Mouse (Mus musculus) stomach, embryonic 14.5 days (tissue): Measurements from ENCODE around the gene Rhod. TPM values are rescaled to one million over a fixed set of nuclear protein-coding genes. Genes with fewer than 3 reads are reported as not detected.

Experiments
- ATAC-seq: fragments of 200-750 bp; cut with Nextera tagmentation; 2 replicates; pipeline ENCODE4 v1.8.0; 2017; ENCODE audit warnings: low read depth, moderate TSS enrichment; ENCODE audit not compliant: insufficient number of reproducible peaks, insufficient read depth, low FRiP score
- H3K27ac ChIP-seq: fragments of 300-500 bp; sonication (generic); 2 replicates; pipeline ENCODE4 v1.5.1; 2014; ENCODE audit warnings: mild to moderate bottlenecking, low read length, moderate library complexity, mixed read lengths
- H3K27me3 ChIP-seq: fragments of 300-500 bp; sonication (generic); 2 replicates; pipeline ENCODE4 v1.6.1; 2014; ENCODE audit warnings: low read length, control low read depth, mixed read lengths; ENCODE audit not compliant: control insufficient read depth, insufficient read depth
- H3K36me3 ChIP-seq: fragments of 300-500 bp; sonication (generic); 2 replicates; pipeline ENCODE4 v1.6.1; 2014; ENCODE audit warnings: mild to moderate bottlenecking, control low read depth, low read length, moderate library complexity, mixed read lengths; ENCODE audit not compliant: control insufficient read depth, insufficient read depth
- H3K4me1 ChIP-seq: fragments of 300-500 bp; sonication (generic); 2 replicates; pipeline ENCODE4 v1.6.1; 2014; ENCODE audit warnings: low read length, control low read depth, mixed read lengths; ENCODE audit not compliant: control insufficient read depth, insufficient read depth
- H3K4me2 ChIP-seq: fragments of 300-500 bp; sonication (generic); replicated peaks from 2 replicates; pipeline ENCODE4 v1.6.1; 2014; ENCODE audit warnings: low read depth, low read length, control low read depth
- H3K4me3 ChIP-seq: fragments of 300-500 bp; sonication (generic); 2 replicates; pipeline ENCODE4 v1.5.1; 2014; ENCODE audit warnings: low read depth, low read length, control low read depth
- H3K9ac ChIP-seq: fragments of 300-500 bp; sonication (generic); replicated peaks from 2 replicates; pipeline ENCODE4 v1.6.1; 2014; ENCODE audit warnings: low read depth, mild to moderate bottlenecking, control low read depth, low read length, moderate library complexity, mixed read lengths
- H3K9me3 ChIP-seq: fragments of 300-500 bp; sonication (generic); 2 replicates; pipeline ENCODE4 v1.6.1; 2016; ENCODE audit warnings: low read depth, low read length, control low read depth; ENCODE audit not compliant: control insufficient read depth
- WGBS: fragments of 180-500 bp; shearing (Covaris S2); extraction: QIAGEN DNeasy Blood & Tissue Kit; methylation state at CpG from one replicate; pipeline ENCODE4 v1.1.7; 2014; 5-methylcytosine and 5-hydroxymethylcytosine counted together
- polyA plus RNA-seq: library from polyadenylated mRNA; unstranded; fragments of >200 nt; fragmentation: Nextera tagmentation; extraction: Ambion mirVana; gene quantifications from 2 replicates; pipeline ENCODE4 v1.2.1, GENCODE M21; 2014

Rhod gene
- polyA plus RNA-seq, 1 experiment from 2014 or later, result 43.7 TPM

DNA sequence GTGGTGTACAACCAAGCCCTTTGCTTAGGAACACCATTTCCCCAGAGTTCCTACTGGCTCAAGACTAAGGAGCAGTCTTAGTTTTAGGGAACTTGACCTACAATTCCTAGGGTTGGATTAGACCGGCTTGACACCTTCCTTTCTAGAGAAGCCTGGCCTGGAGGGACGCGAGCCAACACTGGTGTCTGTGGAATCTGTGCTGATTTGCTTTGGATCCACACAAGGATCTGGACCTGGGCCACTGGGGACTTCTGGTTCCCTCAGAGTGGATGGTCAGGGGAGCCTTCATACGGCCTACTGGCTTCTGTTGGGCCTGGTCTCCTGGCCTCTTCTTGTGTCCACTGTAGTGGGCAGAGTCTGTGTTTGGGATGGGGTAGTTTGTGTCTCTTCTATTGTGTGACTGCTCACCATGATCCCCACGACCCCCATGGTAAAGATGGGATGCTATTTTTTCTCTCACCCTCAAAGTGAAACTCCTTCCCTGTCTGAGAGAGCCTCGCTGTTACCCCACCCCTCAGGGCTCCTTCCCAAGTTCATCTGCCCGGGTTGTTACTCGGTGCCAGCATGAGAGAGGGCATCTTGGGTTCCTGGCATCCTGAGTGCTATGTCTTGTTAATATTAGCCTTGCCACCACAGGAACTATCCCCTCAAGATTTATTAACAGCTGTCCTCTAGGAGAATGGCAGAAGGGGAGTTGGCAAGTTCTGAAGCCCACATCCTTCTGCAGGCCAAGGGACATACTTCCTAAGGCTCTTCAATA is 7.6 kb upstream of the Rhod start:
- H3K9ac ChIP-seq, result no peak overlapping the region

DNA sequence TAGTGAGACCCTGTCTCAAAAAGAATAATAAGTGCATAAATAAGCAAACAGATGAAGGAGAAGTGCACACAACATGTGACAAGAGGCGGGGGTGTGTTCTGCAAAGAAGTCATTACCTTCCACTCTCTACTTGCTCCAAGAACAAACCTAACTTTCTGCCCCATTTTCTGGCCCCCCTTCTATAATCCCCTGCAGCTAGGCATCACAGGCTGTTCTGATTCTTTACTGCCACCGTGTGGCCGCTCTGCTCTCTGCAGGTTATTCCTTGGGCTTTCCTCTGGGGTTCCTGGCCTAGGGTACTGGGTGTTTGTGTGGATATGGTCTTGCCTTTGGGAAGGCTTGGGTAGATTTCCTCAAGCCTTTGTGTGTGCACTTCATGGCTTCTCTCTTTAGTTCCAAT is 3.2 kb upstream of the Rhod start:
- Histone ChIP-seq H3K4me1 (peaks cover 31% of the 10 kb centered on the region; the same call in 1 of the 2 replicates), H3K27ac (no peak overlapping the region), H3K4me3 (no peak overlapping the region), H3K9ac (no peak overlapping the region), H3K27me3 (no peaks in the 10 kb centered on the region), H3K36me3 (no peaks in the 10 kb centered on the region), H3K9me3 (no peaks in the 10 kb centered on the region), H3K4me2 (no peak overlapping the region)
- ATAC-seq, result no peak
- 12% methylated on average over 3 of the region's 3 CpGs for WGBS

More for the DNA sequence above, 7.6 kb upstream of the Rhod start:
- H3K4me1 ChIP-seq, result peaks cover 5% of the 10 kb centered on the region; the same call in 1 of the 2 replicates
- no peak for ATAC-seq
- 86% methylated on average over 8 of the region's 8 CpGs for WGBS
- H3K4me2 ChIP-seq, result no peak overlapping the region
- H3K27me3 ChIP-seq, result no peaks in the 10 kb centered on the region
- no peaks in the 10 kb centered on the region for H3K36me3 ChIP-seq
- no peak overlapping the region for H3K27ac ChIP-seq
- H3K4me3 ChIP-seq, result no peak overlapping the region
- no peaks in the 10 kb centered on the region for H3K9me3 ChIP-seq

DNA sequence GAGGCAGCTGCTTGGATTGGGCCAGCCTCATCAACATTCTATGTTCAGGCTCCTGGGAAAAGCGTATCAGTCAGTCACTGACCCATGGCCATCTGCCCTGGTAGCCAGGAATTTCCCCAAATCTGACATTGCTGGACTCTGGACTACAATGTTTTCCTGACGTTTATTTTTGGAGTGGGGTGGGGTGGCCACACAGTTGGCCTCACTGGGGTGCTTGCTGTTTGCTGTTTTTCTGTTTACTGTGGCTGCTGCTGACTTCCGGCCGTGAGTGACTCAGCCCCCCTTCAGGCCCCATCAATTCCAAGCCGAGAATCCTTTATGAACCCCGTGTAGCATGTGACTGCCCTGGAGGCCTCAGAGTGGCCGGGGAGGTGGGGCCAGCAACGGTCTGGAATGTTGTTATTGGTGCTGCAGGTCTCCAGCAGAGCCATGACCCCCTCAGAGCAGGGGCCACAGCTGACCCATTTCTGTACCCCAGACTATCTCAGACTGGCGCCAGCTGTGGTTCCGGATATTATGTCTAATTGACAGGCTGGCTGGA is 2.5 kb upstream of the Rhod start:
- Histone ChIP-seq H3K9ac (no peak overlapping the region), H3K27me3 (no peaks in the 10 kb centered on the region), H3K4me1 (peaks cover 31% of the 10 kb centered on the region; the same call in 1 of the 2 replicates), H3K9me3 (no peaks in the 10 kb centered on the region), H3K36me3 (no peaks in the 10 kb centered on the region), H3K4me3 (no peak overlapping the region), H3K4me2 (no peak overlapping the region), H3K27ac (no peak overlapping the region)
- ATAC-seq, result peak; percentile 14; the same call in 1 of the 2 replicates
- WGBS, result 28% methylated on average over 10 of the region's 10 CpGs

DNA sequence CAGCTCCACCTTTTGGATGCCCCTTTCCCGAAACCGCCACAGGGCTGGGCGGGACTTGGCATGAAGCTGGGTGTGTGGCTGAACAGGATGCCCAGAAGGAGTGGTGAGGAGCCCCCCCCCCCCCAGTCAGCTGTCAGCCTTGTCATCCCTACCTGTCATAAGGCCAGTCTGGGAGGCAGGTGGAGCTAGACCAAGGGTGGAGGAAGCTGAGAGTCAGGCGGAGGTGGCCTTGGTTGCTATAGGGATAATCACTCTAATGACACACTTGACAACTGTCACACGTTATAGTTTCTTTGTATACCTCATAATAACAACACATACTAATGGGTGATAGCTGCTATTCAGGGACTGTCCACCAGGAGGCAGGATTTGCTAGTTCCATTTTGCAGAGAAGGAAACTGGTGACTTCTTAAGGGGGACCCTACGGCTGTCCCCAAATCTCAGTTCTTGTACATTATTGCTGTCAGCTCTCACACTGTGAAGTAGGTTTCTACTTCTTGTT is 1.9 kb upstream of the Rhod start:
- ATAC-seq, result no peak
- no peak overlapping the region for H3K4me3 ChIP-seq
- no peak overlapping the region for H3K27ac ChIP-seq
- H3K4me1 ChIP-seq, result peaks cover 31% of the 10 kb centered on the region; the same call in 1 of the 2 replicates
- H3K27me3 ChIP-seq, result no peaks in the 10 kb centered on the region
- 23% methylated on average over 6 of the region's 6 CpGs for WGBS
- H3K36me3 ChIP-seq, result no peaks in the 10 kb centered on the region
- no peak overlapping the region for H3K9ac ChIP-seq
- no peaks in the 10 kb centered on the region for H3K9me3 ChIP-seq
- H3K4me2 ChIP-seq, result no peak overlapping the region

DNA sequence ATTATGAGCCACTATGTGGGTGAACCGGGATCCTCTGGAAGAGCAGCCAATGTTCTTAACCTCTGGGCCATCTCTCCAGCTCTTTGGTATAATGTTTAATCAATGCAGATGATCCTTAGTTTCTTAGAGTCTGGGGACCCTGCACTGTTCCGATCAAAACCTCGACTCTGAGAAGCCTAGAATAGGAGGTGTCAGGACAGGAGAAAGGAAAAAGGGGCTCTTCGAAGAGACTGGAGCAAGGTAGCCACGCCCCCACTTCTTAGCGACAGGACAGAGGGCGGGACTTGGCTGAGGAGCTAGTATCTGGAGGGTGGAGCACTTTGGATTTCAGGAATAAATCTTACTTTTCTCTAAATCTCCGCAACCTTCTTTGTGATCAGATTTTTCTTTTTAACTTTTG is 990 bp upstream of the Rhod start:
- Histone ChIP-seq H3K27me3 (no peaks in the 10 kb centered on the region), H3K4me3 (peak overlapping the region; percentile 77), H3K36me3 (no peaks in the 10 kb centered on the region), H3K27ac (no peak overlapping the region), H3K4me1 (peaks cover 31% of the 10 kb centered on the region; the same call in 1 of the 2 replicates), H3K9me3 (no peaks in the 10 kb centered on the region), H3K9ac (no peak overlapping the region), H3K4me2 (peak overlapping the region; percentile 83)
- WGBS, result 6% methylated on average over 8 of the region's 8 CpGs
- ATAC-seq, result no peak

DNA sequence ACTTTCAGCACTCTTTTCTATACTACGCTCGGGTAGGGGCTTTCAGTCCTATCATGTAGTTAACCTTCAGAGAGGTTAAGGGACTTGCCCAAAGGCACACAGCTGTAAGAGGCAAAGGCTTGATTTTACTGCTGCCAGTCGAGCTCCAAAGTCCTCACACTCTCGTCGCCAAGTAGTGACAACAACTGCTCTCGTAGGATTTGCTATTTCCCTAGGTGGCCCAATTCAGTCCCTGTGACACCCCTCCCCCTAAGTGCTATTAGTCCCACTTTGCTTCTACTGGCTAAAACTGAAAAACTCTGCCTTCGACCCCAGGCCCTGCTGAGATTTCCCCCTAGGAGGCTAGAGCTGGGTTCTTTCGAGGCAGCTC is 456 bp downstream of the Rhod start:
- ATAC-seq, result no peak
- H3K4me3 ChIP-seq, result peak overlapping the region; percentile 77
- H3K9ac ChIP-seq, result peak overlapping the region; percentile 56
- H3K4me1 ChIP-seq, result peaks cover 31% of the 10 kb centered on the region; the same call in 1 of the 2 replicates
- H3K36me3 ChIP-seq, result no peaks in the 10 kb centered on the region
- WGBS, result 6% methylated on average over 8 of the region's 8 CpGs
- no peaks in the 10 kb centered on the region for H3K9me3 ChIP-seq
- peak overlapping the region; percentile 83 for H3K4me2 ChIP-seq
- H3K27me3 ChIP-seq, result no peaks in the 10 kb centered on the region
- peak overlapping the region; percentile 34; the same call in 1 of the 2 replicates for H3K27ac ChIP-seq

DNA sequence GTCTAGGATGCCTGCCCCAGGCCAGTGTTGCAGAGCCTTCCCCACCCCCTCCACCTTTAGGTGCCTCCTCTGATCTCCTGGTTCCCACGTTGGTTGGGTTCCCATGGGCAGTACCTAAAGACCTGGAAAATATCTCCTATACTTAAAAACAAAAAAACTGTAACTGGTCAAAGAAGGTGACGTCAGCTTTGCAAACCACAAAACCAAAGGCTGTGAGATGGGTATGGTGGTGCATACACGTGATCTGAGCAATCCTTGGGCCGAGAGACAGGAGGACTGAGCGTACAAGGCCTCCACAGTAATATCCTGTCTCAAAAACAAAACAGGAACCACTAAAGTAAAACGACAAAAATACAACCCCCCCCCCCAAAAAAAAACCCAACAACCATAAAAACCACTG is 1.3 kb downstream of the Rhod start:
- H3K9me3 ChIP-seq, result no peaks in the 10 kb centered on the region
- H3K4me3 ChIP-seq, result no peak overlapping the region
- no peaks in the 10 kb centered on the region for H3K36me3 ChIP-seq
- H3K4me2 ChIP-seq, result no peak overlapping the region
- 68% methylated on average over 6 of the region's 6 CpGs for WGBS
- H3K9ac ChIP-seq, result no peak overlapping the region
- no peak overlapping the region for H3K27ac ChIP-seq
- no peaks in the 10 kb centered on the region for H3K27me3 ChIP-seq
- peaks cover 31% of the 10 kb centered on the region; the same call in 1 of the 2 replicates for H3K4me1 ChIP-seq
- no peak for ATAC-seq

DNA sequence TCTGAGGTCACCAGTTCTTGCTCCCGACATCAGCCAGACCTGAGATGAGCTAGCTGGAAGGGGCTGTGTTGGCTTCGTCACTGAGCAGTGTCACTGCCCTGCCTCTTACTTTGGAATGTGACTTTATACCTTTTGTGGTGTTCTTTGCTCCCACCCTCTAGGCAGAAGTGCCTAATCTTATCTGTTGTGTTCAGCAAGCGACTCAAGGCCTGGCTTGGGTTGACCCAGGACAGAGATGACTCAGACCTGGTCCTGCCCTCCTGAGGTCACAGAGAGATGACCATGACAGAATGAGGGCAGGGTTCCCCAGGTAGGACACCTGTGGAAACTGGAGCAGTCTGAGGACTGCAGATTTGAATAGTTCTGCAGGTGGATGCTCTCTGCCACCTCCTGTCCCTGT is 3.0 kb downstream of the Rhod start:
- no peaks in the 10 kb centered on the region for H3K9me3 ChIP-seq
- no peak overlapping the region for H3K9ac ChIP-seq
- no peak overlapping the region for H3K4me2 ChIP-seq
- ATAC-seq, result no peak
- peaks cover 25% of the 10 kb centered on the region; the same call in 1 of the 2 replicates for H3K4me1 ChIP-seq
- 83% methylated on average over 3 of the region's 3 CpGs for WGBS
- no peaks in the 10 kb centered on the region for H3K36me3 ChIP-seq
- H3K27me3 ChIP-seq, result no peaks in the 10 kb centered on the region
- H3K27ac ChIP-seq, result no peak overlapping the region
- H3K4me3 ChIP-seq, result no peak overlapping the region
